Mouse (Mus musculus): ENCODE results near the gene Spon1. TPM values are rescaled to one million over a fixed set of nuclear protein-coding genes. Genes with fewer than 3 reads are reported as not detected.

Gene Spon1
- total RNA-seq, 2 experiments from 2014 or later, result 56.1 to 65.2 TPM

DNA sequence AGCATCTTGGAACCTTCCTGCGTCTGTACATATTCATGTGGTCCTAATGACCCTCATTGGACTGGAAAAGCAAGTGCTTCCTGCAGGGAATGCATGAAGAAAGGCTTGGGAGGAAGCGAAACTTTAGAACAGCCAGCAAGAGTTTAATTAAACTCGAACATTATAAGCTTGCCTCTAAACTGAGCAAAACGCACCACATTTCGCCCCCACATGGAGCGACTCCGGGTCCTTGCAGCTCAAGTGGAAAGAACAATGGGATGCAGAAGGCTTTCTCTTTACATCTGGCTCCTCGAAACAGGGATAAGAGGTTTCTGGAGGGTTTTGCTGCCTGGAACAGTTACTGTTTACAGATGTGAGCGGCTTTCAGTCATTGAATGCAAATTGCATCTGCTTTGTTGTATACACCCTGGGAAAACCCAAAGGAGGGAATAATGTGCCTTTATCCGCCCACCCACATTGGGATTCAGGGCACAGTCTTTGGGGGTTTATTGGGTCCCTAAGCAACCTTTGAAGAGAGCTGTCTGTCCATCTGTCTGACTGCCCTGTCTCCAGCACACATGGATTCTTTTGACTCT, 136.2 kb downstream of the Spon1 start:
- no peak for DNase-seq (ENCODE audit: low spot score in 2 of 2)

DNA sequence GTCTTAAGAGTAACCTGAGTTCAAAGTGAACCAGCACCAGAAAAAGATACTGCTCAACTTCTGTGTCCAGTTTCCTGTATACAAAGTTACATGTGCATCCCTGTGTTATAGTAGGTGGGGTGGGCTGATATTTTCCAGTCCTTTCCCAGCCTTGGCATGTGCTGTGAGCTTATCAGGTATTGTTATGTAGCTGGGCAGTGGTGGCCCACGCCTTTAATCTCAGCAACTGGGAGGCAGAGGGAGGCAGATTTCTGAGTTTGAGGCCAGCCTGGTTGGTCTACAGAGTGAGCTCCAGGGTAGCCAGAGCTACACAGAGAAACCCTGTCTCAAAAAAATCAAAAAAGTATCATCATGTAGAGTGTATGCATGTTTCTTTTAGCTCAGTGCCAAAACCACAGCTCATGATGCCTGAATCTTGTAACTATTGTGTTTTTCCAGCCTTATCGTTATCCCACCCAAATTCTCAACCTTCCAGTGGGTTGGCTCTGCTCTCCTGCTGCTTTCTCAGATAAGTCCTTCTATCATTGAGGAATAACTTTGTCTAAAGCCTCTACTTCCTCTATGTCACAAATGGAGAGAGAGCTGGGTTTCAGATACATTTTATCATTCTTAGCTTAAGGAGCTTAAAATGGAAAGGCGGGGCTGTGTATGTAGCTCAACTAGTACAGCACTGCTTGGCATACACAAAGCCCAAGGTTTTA, 137.5 kb downstream of the Spon1 start:
- no peak for DNase-seq (ENCODE audit: low spot score in 2 of 2)

DNA sequence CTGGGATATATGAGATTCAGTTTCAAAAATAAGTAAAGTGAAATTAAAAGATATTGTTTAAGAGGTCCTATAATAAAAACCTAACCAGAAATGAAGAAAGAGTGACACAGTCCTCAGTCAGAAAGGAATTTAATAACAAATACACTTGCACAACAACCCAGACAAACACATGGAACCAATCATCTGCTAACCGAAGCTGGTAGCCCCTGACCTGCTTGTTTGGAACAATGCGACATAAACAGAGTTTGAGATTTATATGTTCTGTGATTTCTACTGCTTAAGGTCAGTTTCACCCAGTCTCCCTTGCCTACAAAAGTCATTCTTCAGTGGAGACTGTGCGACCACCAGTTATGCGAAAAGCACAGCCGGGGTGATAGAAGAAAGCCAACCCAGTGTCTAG, 138.1 kb downstream of the Spon1 start:
- no peak for DNase-seq (ENCODE audit: low spot score in 2 of 2)

DNA sequence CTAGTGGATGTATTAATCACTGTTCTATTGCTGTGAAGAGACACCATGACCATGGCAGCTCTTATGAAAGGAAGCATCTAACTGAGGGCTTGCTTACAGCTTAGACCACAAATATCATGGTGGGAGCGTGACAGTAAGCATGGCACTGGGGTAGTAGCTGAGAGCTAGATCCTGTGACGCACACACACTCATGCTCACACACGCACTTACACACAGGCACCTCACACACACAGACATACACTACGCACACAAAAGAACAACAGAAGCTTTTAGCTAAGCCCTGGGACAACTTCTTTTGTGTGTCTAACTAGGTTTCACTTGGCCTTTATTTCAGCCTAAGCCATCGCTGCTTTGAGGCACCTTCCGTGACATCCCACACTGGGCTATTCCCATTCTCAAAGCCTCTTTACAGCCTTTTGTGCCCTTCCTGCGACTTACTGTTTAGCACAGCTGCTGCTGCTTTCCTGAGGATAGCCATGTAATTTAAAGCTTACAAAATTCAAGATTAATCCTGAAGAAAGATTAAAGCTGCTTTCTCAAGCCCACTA, 138.6 kb downstream of the Spon1 start:
- DNase-seq (ENCODE audit: low spot score in 2 of 2), result no peak

- peak; percentile 22 to 29 for DNase-seq (ENCODE audit: low spot score in 2 of 2)
Measured at GRCm38 (mm10) chr7:113909161-113909825, 143.5 kb downstream of the Spon1 start.

DNA sequence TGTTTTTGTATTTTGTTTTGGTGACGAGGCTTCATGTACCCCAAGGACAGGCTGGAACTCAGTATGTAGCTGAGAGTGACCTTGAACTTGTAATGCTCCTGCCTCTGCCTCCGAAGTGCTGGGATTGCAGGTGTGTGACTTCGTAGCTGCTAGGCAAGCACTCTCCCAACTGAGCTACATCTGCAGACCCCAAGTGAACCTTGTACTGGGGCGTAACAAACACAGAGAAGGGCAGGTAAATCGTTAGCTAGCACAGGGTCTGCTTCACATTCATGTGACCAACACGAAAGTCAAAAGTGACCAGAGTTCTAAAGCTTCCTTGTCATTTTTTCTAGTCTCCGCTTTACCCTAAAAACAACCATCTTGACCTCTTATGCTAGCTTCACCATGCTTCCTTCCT, 145.1 kb downstream of the Spon1 start:
- DNase-seq (ENCODE audit: low spot score in 2 of 2), result no peak

- DNase-seq (ENCODE audit: low spot score in 2 of 2), result peak in 1 of 2 experiments; percentile 33
Measured at GRCm38 (mm10) chr7:113915936-113916335, 150.1 kb downstream of the Spon1 start.

DNA sequence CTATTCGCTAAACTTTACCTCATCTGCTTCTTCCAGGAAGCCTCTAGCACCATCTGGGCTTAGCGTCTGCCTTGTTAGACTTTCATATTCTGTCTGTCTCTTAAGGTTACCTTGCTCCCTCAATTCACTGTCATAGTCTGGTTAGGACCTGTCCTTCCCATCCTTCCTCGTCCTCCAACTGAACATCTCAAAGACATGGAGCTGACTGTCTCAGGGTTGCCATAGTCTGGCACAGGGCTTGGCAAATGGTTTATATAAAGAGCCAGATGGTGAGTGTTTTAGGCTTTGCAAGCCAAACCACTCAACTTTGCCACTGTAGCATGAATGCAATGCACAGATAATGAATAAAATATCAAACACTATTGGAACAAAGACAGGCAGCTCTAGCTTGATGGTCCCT, 153.1 kb downstream of the Spon1 start:
- peak in 1 of 2 experiments; percentile 20 for DNase-seq (ENCODE audit: low spot score in 2 of 2)

GRCm38 (mm10) chr7:113919505-113919904, 153.7 kb downstream of the Spon1 start:
- DNase-seq (ENCODE audit: low spot score in 2 of 2), result peak; percentile 17 to 60

DNA sequence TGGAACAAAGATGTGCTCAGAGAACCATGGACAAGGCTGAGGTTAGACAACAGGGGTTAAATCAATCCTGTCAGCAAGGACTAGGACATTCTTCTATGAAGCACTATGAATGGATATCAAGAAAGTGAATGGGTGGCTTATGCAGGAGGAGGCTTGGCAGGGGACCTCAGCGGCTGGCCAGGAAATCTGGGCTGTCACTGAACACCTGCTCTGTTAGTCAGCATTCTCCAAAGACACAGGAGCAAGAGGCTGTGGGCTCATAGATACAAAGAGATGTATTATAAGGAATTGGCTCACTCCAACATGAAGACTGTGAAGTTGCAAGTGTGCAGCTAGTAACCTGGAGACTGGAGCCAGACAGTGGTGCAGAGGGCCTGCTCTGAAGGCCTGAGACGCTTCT, 154.3 kb downstream of the Spon1 start:
- peak; percentile 40 to 65 for DNase-seq (ENCODE audit: low spot score in 2 of 2)

DNA sequence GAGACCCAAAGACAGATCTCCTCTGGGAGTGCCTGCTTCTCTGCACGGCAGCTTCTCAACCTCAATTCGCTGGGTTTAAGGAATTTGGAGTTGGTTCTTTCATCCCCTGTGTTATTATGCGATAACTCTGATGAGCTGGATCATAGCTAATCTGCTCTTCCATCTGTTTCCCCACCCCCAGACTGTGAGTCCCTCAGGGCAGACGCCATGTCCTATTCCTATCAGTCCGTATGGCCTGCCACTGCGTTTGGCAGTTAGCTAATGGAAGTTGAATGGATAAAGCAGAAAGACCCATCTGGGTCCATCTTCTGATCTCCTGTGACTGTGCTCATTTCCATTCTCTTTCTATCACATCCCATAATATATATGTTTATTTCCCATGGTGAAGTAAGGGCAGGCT, 158.8 kb downstream of the Spon1 start:
- peak; percentile 46 to 83 for DNase-seq (ENCODE audit: low spot score in 2 of 2)

DNA sequence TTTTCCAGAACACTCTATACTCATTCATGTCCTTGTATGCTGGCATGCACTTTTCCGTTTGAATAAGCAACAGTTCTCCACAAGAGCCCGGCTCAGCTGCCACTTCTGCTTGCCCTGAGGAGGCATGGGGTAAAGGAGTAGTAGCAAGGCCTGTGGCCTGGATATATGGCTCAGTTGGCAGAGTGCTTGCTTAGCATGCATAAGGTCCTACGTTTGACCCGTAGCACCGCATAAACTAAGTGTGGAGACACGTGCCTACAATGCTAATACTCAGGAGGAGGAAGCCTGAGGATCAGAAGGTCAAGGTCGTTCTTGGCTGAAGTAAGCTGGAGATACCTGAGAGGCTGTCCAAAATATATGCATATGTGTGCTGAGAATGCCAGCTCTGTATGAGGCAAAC, 185.1 kb downstream of the Spon1 start:
- DNase-seq (ENCODE audit: low spot score in 2 of 2), result no peak

- DNase-seq (ENCODE audit: low spot score in 2 of 2), result no peak
Measured at GRCm38 (mm10) chr7:113955431-113955830, 189.6 kb downstream of the Spon1 start.

DNA sequence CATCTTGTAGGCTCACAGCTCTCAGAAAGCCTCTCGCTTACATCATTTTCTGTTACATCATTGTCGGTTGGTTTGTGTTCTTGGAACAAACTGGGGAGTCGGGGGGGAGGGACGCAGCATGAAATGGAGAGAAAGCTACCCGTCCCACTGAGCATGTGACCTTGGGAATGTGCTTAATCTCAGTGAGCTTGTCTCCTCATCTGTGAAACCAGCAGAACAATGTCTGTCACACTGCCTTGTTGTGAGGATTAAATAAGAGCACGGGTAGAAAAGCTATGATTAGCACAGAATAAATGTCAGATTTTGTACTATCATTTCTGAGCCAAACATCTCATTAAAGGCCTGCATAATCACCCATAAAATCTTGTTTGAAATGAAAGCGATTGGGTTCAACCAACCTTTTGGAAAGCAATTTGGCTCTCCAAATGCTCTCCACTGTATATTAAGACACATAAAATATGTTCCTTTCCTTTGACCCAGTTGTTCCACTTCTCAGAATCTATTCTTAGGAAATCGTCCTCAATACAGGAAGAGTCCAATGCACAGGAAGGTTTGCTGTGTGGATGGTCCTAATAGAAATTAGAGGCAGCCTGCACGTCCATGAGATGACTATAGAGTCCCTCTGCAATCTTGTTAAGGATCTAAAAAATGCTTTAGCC, 195.2 kb downstream of the Spon1 start:
- peak; percentile 21 to 43 for DNase-seq (ENCODE audit: low spot score in 2 of 2)

DNA sequence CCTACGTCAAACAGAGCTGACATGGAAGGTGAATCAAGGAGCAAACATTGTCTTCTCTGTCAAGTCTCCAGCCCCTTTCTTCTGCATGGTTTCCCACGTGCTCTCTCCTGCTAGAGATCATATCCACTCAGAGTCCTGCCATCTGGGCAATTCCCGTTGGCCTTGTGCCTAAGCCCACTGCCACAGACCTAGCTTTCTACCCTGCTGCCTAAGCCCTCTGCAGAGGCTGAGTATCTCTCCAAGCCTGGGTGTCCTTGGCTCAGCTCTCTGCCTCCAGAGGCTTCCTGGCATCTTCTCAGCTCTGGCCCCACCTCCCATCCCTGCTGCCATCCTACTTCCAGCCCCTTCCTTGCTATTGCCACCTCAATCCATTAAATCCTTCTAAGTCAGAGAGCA, 195.7 kb downstream of the Spon1 start:
- DNase-seq (ENCODE audit: low spot score in 2 of 2), result peak; percentile 34 to 49

- DNase-seq (ENCODE audit: low spot score in 2 of 2), result no peak
Measured at GRCm38 (mm10) chr7:113962078-113962477, 196.3 kb downstream of the Spon1 start.

DNA sequence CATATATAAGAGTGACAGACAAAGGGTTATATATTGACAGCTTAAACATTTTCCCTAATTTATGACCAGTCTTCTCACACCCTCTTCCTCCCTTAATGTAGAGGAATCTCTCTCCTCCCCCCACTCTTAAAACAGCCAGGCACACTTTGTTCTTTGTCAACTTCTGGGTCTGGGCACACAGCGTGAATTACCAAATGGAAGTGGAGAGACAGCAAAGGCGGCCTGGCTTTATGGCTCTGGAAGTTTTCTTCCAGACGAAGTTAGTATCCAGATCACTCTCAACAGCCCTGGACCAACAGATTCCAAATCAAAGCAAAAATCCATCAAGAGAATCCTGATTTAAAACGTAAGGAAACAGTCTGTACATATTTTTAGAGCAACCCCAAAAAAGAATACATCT, 198.0 kb downstream of the Spon1 start:
- DNase-seq (ENCODE audit: low spot score in 2 of 2), result no peak

GRCm38 (mm10) chr7:113965625-113966024, 199.8 kb downstream of the Spon1 start:
- no peak for DNase-seq (ENCODE audit: low spot score in 2 of 2)

DNA sequence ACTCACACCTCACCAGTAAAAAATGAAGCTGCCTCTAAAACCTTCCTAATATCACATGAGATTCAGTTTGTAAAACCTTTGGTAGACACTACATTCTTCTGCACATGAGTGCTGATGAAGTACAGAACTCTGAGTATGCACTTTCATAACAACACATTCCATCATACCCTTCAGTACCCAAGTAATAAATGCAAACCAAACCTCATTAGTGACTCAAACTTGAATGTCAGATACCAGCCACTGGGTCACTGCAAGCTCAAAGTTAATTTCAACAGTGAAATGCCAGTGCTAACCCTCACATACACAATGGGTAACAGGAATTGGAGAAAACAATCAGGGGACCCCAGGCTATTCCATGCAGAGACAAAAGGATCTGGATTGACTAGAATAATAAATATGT, 203.4 kb downstream of the Spon1 start:
- DNase-seq (ENCODE audit: low spot score in 2 of 2), result no peak

- DNase-seq (ENCODE audit: low spot score in 2 of 2), result peak in 1 of 2 experiments; percentile 48
Measured at GRCm38 (mm10) chr7:113972536-113972935, 206.7 kb downstream of the Spon1 start.

DNA sequence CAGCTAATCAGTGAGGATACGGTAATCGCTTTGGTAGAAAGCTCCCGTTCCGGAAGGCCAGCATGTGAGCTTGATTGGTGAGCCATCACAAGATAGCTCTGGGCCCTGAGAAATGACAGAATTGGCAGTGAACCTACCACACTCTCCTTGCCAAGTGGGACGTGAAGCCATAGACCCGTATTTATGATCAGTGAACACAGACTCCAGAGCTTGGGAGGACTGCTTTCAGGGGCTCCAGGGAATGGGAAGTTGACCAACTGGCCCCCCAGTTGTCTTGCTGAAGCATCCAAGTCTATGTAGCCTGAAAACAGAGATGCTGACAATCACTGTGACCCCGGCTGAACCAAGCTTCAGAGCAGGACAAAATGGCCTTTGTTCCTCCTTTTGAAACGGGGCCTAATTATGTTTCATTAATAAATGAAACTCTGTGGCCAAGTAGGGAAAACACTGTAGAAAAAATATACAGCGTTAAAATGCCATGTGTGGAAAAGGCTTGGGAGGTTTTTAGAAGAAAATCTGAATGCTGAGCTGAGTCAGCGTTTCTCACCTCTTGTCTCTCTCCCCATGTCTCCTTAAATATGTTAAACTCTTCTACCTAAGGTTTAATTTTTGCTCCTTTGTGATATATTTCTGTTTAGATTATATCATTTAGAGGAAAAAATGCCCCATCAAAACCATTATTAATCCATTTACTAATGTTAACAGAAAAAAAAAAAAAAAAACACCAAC, 220.8 kb downstream of the Spon1 start:
- DNase-seq (ENCODE audit: low spot score in 2 of 2), result peak in 1 of 2 experiments; percentile 24

Data from layer of hippocampus, postnatal 14 days (tissue).